Mouse (Mus musculus): Measurements from ENCODE around the gene Caly. TPM values are rescaled to one million over a fixed set of nuclear protein-coding genes. Genes with fewer than 3 reads are reported as not detected.

The Caly gene
- total RNA-seq, 1 experiment, result not detected

GRCm38 (mm10) chr7:140031771-140032170 is 50.6 kb downstream of the Caly start:
- Histone ChIP-seq H3K9ac (ENCODE audit: insufficient read depth, low read depth, low read length, poor library complexity, severe bottlenecking) (no peak overlapping the region), H3K4me1 (ENCODE audit: control insufficient read depth in 2 of 2, insufficient read depth in 2 of 2, low read length in 2 of 2, poor library complexity in 1 of 2) (peaks cover 0 to 2% of the 10 kb centered on the region in 2 experiments; a peak in 1 of 4 replicates), H3K4me3 (ENCODE audit: insufficient read depth in 1 of 2, low read depth in 1 of 2, low read length in 2 of 2, poor library complexity in 1 of 2, severe bottlenecking in 1 of 2) (no peak overlapping the region), H3K27ac (ENCODE audit: insufficient read depth, low read depth, low read length, poor library complexity, severe bottlenecking) (no peak overlapping the region), H3K9me3 (ENCODE audit: control insufficient read depth, insufficient read depth, low read depth, low read length) (peaks cover 4% of the 10 kb centered on the region; the same call in 1 of the 2 replicates), H3K36me3 (ENCODE audit: control insufficient read depth, insufficient read depth, low read length, poor library complexity, severe bottlenecking) (peaks cover 46% of the 10 kb centered on the region)
- TF ChIP-seq CHD2 (IDR thresholded peaks at IDR 0.05; ENCODE audit: low read depth, low read length) (no peak), ZNF384 (IDR thresholded peaks at IDR 0.05; ENCODE audit: low read depth, low read length) (no peak), HCFC1 (IDR thresholded peaks at IDR 0.05; ENCODE audit: borderline replicate concordance, insufficient read depth, low read length) (no peak), ZC3H11A (IDR thresholded peaks at IDR 0.05; ENCODE audit: borderline replicate concordance, low read depth, low read length) (no peak), MAFK (IDR thresholded peaks at IDR 0.05; ENCODE audit: insufficient read depth, low read depth, low read length) (no peak)
- DNase-seq (ENCODE audit: low read depth, low spot score), result no peak
- in situ Hi-C loops (cut with MboI; ENCODE audit: low sequenced_read_pairs in 2 of 2, unreplicated experiment in 2 of 2), result no loop called here

Other genes with a start within 250 kb of the Caly start
- gene Adgra1, start 248.4 kb downstream of the Caly start, total RNA-seq (2012; rRNA removed), result 0.45 TPM in 1 of 2 replicates, not detected in the other
- 2.3 and 5.3 TPM in 2 replicates for gene Kndc1, start 187.9 kb downstream of the Caly start, total RNA-seq (2012; rRNA removed)
- gene Utf1, start 138.8 kb downstream of the Caly start, total RNA-seq (2012; rRNA removed), result 147 and 174 TPM in 2 replicates
- 1.8 TPM in 2 replicates for gene 6430531B16Rik, start 103.8 kb downstream of the Caly start, total RNA-seq (2012; rRNA removed)
- 7.6 and 8.3 TPM in 2 replicates for gene Adam8, start 90.0 kb downstream of the Caly start, total RNA-seq (2012; rRNA removed)
- gene Zfp511, start 46.2 kb downstream of the Caly start, total RNA-seq (2012; rRNA removed), result 27.1 and 29.6 TPM in 2 replicates
- gene Tubgcp2, start 45.9 kb downstream of the Caly start, total RNA-seq (2012; rRNA removed), result 28.1 and 29.0 TPM in 2 replicates
- gene Msx3, start 33.5 kb downstream of the Caly start, total RNA-seq (2012; rRNA removed), result 0.16 and 0.27 TPM in 2 replicates
- 0.49 TPM in 1 of 2 replicates, not detected in the other for gene Prap1, start 10.8 kb upstream of the Caly start, total RNA-seq (2012; rRNA removed)
- 6.6 and 11.9 TPM in 2 replicates for gene Fuom, start 19.9 kb upstream of the Caly start, total RNA-seq (2012; rRNA removed)
- 9.1 and 15.5 TPM in 2 replicates for gene Paox, start 33.3 kb upstream of the Caly start, total RNA-seq (2012; rRNA removed)
- gene Echs1, start 33.9 kb upstream of the Caly start, total RNA-seq (2012; rRNA removed), result 47.0 and 58.3 TPM in 2 replicates
- gene Mtg1, start 55.0 kb upstream of the Caly start, total RNA-seq (2012; rRNA removed), result 21.0 and 23.0 TPM in 2 replicates
- 0.27 and 0.48 TPM in 2 replicates for gene Sprn, start 72.3 kb upstream of the Caly start, total RNA-seq (2012; rRNA removed)
- gene Olfr522, start 82.2 kb upstream of the Caly start, total RNA-seq (2012; rRNA removed), result not detected in 2 replicates
- gene Olfr523, start 90.7 kb upstream of the Caly start, total RNA-seq (2012; rRNA removed), result not detected in 2 replicates
- not detected in 2 replicates for gene Olfr524, start 123.4 kb upstream of the Caly start, total RNA-seq (2012; rRNA removed)
- gene Cd163l1, start 135.7 kb upstream of the Caly start, total RNA-seq (2012; rRNA removed), result not detected in 2 replicates
- not detected in 2 replicates for gene 5830411N06Rik, start 164.7 kb upstream of the Caly start, total RNA-seq (2012; rRNA removed)
- not detected in 2 replicates for gene Olfr525, start 238.3 kb upstream of the Caly start, total RNA-seq (2012; rRNA removed)

Measured in ES-E14 (cell line).